Mouse (Mus musculus) limb, embryonic 13.5 days (tissue): Measurements from ENCODE around the gene C9. TPM values are rescaled to one million over a fixed set of nuclear protein-coding genes. Genes with fewer than 3 reads are reported as not detected.

Source experiments
- ATAC-seq: fragments of 200-750 bp; cut with Nextera tagmentation; 2 replicates; pipeline ENCODE4 v1.8.0; 2017; ENCODE audit warnings: low read depth, moderate number of reproducible peaks, moderate TSS enrichment; ENCODE audit not compliant: low FRiP score
- H3K27ac ChIP-seq: fragments of 300-500 bp; sonication (generic); 2 replicates; pipeline ENCODE4 v1.5.1; 2015; ENCODE audit warnings: inconsistent platforms, mild to moderate bottlenecking, moderate library complexity
- H3K27me3 ChIP-seq: fragments of 300-500 bp; sonication (generic); 2 replicates; pipeline ENCODE4 v1.6.1; 2015; ENCODE audit warnings: mild to moderate bottlenecking, inconsistent platforms
- H3K36me3 ChIP-seq: fragments of 300-500 bp; sonication (generic); 2 replicates; pipeline ENCODE4 v1.6.1; 2015; ENCODE audit warnings: inconsistent platforms, mild to moderate bottlenecking, moderate library complexity
- H3K4me1 ChIP-seq: fragments of 300-500 bp; sonication (generic); 2 replicates; pipeline ENCODE4 v1.6.1; 2015; ENCODE audit warnings: inconsistent platforms
- H3K4me2 ChIP-seq: fragments of 300-500 bp; sonication (generic); replicated peaks from 2 replicates; pipeline ENCODE4 v1.6.1; 2015; ENCODE audit warnings: inconsistent platforms, mild to moderate bottlenecking, moderate library complexity
- H3K4me3 ChIP-seq: fragments of 300-500 bp; sonication (generic); 2 replicates; pipeline ENCODE4 v1.5.1; 2015; ENCODE audit warnings: moderate library complexity, mild to moderate bottlenecking, inconsistent platforms
- H3K9ac ChIP-seq: fragments of 300-500 bp; sonication (generic); 2 replicates; pipeline ENCODE4 v1.6.1; 2015; ENCODE audit warnings: mild to moderate bottlenecking, inconsistent platforms
- H3K9me3 ChIP-seq: fragments of 300-500 bp; sonication (generic); 2 replicates; pipeline ENCODE4 v1.6.1; 2016; ENCODE audit warnings: inconsistent platforms
- WGBS: fragments of 180-500 bp; shearing (Covaris S2); methylation state at CpG from one replicate; pipeline ENCODE4 v1.1.7; 2015; 5-methylcytosine and 5-hydroxymethylcytosine counted together
- polyA plus RNA-seq: library from polyadenylated mRNA; unstranded; fragments of >200 nt; fragmentation: Nextera tagmentation; extraction: Ambion mirVana; gene quantifications from 2 replicates; pipeline ENCODE4 v1.2.1, GENCODE M21; 2015

C9 gene
- polyA plus RNA-seq, 1 experiment from 2014 or later: not detected

DNA sequence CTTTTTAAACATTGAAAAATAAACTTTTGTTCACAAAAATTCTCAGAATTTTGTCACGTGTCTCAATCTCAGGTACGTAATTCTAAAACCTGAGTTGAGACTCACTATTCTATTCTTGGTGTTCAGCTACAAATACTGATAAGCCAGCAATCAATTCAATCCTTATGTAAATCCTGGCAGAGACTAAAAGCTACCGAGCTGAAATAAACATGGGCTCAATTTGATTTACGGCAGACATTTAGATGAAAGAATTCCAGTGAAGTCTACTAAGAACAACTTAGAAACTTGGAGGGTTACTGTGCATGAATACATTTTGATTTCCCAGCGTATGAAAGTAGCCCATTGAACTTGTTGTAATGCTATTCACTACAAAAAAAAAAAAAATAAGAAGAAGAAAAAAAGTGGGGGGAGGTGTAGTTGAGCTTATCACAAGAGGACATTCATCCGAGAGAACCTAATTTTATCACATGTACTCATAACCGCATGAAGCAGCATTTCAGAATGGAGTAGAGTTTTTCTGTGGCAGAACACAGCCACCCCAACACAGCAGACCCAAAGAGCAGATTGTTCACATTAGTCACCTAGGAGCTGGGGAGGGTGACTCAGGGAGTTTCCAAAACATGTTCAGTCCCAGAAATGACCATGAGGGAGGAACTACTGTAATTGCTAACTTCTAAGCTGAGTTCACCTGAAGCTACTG lies 94.7 kb downstream of the C9 start:
- no peaks in the 10 kb centered on the region for H3K9me3 ChIP-seq
- H3K27ac ChIP-seq: no peak overlapping the region
- H3K4me2 ChIP-seq: no peak overlapping the region
- H3K9ac ChIP-seq: no peak overlapping the region
- peaks cover 5% of the 10 kb centered on the region; the same call in 1 of the 2 replicates for H3K4me1 ChIP-seq
- no peaks in the 10 kb centered on the region for H3K36me3 ChIP-seq
- 61% methylated on average over 7 of the region's 7 CpGs for WGBS
- no peak overlapping the region for H3K4me3 ChIP-seq
- no peaks in the 10 kb centered on the region for H3K27me3 ChIP-seq
- ATAC-seq: no peak

Other genes starting within 250 kb of the C9 start
- gene Dab2, start 145.5 kb upstream of the C9 start, polyA plus RNA-seq: 78.4 and 92.0 TPM in 2 replicates
- 6.1 and 6.4 TPM in 2 replicates for gene Fyb, start 77.5 kb downstream of the C9 start, polyA plus RNA-seq